Mouse (Mus musculus) MEL (cell line): ENCODE measurements around the gene Tmem33. TPM values are rescaled to one million over a fixed set of nuclear protein-coding genes. Genes with fewer than 3 reads are reported as not detected.

ENCODE experiments used
- DNase-seq: peaks from one replicate; pipeline ENCODE4 v3.0.0; 2011; ENCODE audit warnings: low read depth, low spot score
- H3K27ac ChIP-seq: 2 replicates; pipeline ENCODE4 v1.5.1; 2012; ENCODE audit warnings: low read depth, mild to moderate bottlenecking, control low read depth, low read length, moderate library complexity; ENCODE audit not compliant: control insufficient read depth
- H3K27me3 ChIP-seq, 2 experiments: fragments of 150-350 bp in 1 of 2; sonication (generic) in 1 of 2; 2 replicates each; pipeline ENCODE4 v1.6.1; 2012; ENCODE audit warnings: low read length in 2 of 2, mild to moderate bottlenecking in 2 of 2, improper control_type of control experiment in 1 of 2, moderate library complexity in 1 of 2; ENCODE audit not compliant: insufficient read depth in 2 of 2, control insufficient read depth in 1 of 2
- H3K36me3 ChIP-seq, 2 experiments: 2 replicates each; pipeline ENCODE4 v1.6.1; 2012 to 2014; ENCODE audit warnings: low read length in 2 of 2, improper control_type of control experiment in 1 of 2, inconsistent platforms in 1 of 2, mild to moderate bottlenecking in 1 of 2; ENCODE audit not compliant: insufficient read depth in 2 of 2, control insufficient read depth in 1 of 2
- H3K4me1 ChIP-seq, 2 experiments: fragments of 150-350 bp in 1 of 2; sonication (generic) in 1 of 2; 2 replicates each; pipeline ENCODE4 v1.6.1; 2012; ENCODE audit warnings: low read length in 2 of 2, improper control_type of control experiment in 1 of 2, mild to moderate bottlenecking in 1 of 2; ENCODE audit not compliant: insufficient read depth in 2 of 2, control insufficient read depth in 1 of 2
- H3K4me3 ChIP-seq, 2 experiments: fragments of 150-350 bp in 1 of 2; sonication (generic) in 1 of 2; 2 replicates each; pipeline ENCODE4 v1.5.1; 2012; ENCODE audit warnings: low read depth in 2 of 2, low read length in 2 of 2, mild to moderate bottlenecking in 2 of 2, moderate library complexity in 2 of 2, control low read depth in 1 of 2, improper control_type of control experiment in 1 of 2; ENCODE audit not compliant: control insufficient read depth in 1 of 2, insufficient read depth in 1 of 2
- H3K79me2 ChIP-seq: 2 replicates; pipeline ENCODE4 v1.6.1; 2012; ENCODE audit warnings: mild to moderate bottlenecking, low read length, moderate library complexity; ENCODE audit not compliant: control insufficient read depth, poor library complexity, insufficient read depth
- H3K9ac ChIP-seq: 2 replicates; pipeline ENCODE4 v1.6.1; 2012; ENCODE audit warnings: low read depth, mild to moderate bottlenecking, control low read depth, low read length, moderate library complexity; ENCODE audit not compliant: control insufficient read depth, poor library complexity, severe bottlenecking
- H3K9me3 ChIP-seq: fragments of 150-350 bp; sonication (generic); replicated peaks from 2 replicates; pipeline ENCODE4 v1.6.1; 2012; ENCODE audit warnings: mild to moderate bottlenecking, low read length, improper control_type of control experiment, moderate library complexity; ENCODE audit not compliant: insufficient read depth
- BHLHE40 ChIP-seq: IDR thresholded peaks from 2 replicates; pipeline ENCODE4 v1.6.1; 2012; ENCODE audit warnings: low read depth, mild to moderate bottlenecking, inconsistent platforms, low read length, improper control_type of control experiment, borderline replicate concordance
- CHD2 ChIP-seq: IDR thresholded peaks from 2 replicates; pipeline ENCODE4 v1.6.1; 2011; ENCODE audit warnings: low read length, improper control_type of control experiment
- CTCF ChIP-seq, 3 experiments: IDR thresholded peaks in 2 of 3; conservative IDR thresholded peaks in 1 of 3; 2 replicates each; pipeline ENCODE4 v1.5.1; 2011 to 2012; ENCODE audit warnings: low read length in 3 of 3, low read depth in 2 of 3, mild to moderate bottlenecking in 2 of 3, improper control_type of control experiment in 1 of 3, inconsistent platforms in 1 of 3, mixed read lengths in 1 of 3, moderate library complexity in 1 of 3; ENCODE audit not compliant: control insufficient read depth in 1 of 3, insufficient read depth in 1 of 3, poor library complexity in 1 of 3, severe bottlenecking in 1 of 3
- ELF1 ChIP-seq: IDR thresholded peaks from 2 replicates; pipeline ENCODE4 v1.6.1; 2014; ENCODE audit warnings: low read depth, mild to moderate bottlenecking, inconsistent platforms, low read length, improper control_type of control experiment, moderate library complexity
- JUND ChIP-seq: IDR thresholded peaks from 2 replicates; pipeline ENCODE4 v1.6.1; 2011; ENCODE audit warnings: low read depth, mild to moderate bottlenecking, improper control_type of control experiment, low read length
- KAT2A ChIP-seq: conservative IDR thresholded peaks from 2 replicates; pipeline ENCODE4 v1.6.1; 2012; ENCODE audit warnings: low read depth, low read length, improper control_type of control experiment, inconsistent platforms
- MAFK ChIP-seq: IDR thresholded peaks from 2 replicates; pipeline ENCODE4 v1.6.1; 2011; ENCODE audit warnings: low read depth, mild to moderate bottlenecking, low read length, improper control_type of control experiment, borderline replicate concordance
- MAX ChIP-seq: IDR thresholded peaks from 2 replicates; pipeline ENCODE4 v1.6.1; 2011; ENCODE audit warnings: low read length, improper control_type of control experiment
- MXI1 ChIP-seq: IDR thresholded peaks from 2 replicates; pipeline ENCODE4 v1.6.1; 2011; ENCODE audit warnings: mild to moderate bottlenecking, low read depth, low read length, improper control_type of control experiment
- MYC ChIP-seq: IDR thresholded peaks from 2 replicates; pipeline ENCODE4 v1.6.1; 2011; ENCODE audit warnings: low read depth, mild to moderate bottlenecking, low read length, improper control_type of control experiment, moderate library complexity
- NRF1 ChIP-seq: IDR thresholded peaks from 2 replicates; pipeline ENCODE4 v1.6.1; 2014; ENCODE audit warnings: low read depth, mild to moderate bottlenecking, inconsistent platforms, low read length, improper control_type of control experiment, moderate library complexity; ENCODE audit not compliant: poor library complexity, insufficient read depth, severe bottlenecking
- POLR2A ChIP-seq, 2 experiments: IDR thresholded peaks; 2 replicates each; pipeline ENCODE4 v1.6.1; 2011 to 2012; ENCODE audit warnings: low read length in 2 of 2, mild to moderate bottlenecking in 2 of 2, control low read depth in 1 of 2, improper control_type of control experiment in 1 of 2, low read depth in 1 of 2, moderate library complexity in 1 of 2; ENCODE audit not compliant: control insufficient read depth in 1 of 2, insufficient read depth in 1 of 2, poor library complexity in 1 of 2
- POLR2AphosphoS2 ChIP-seq: IDR thresholded peaks from 2 replicates; pipeline ENCODE4 v1.6.1; 2011; ENCODE audit warnings: low read length, improper control_type of control experiment
- RAD21 ChIP-seq: IDR thresholded peaks from 2 replicates; pipeline ENCODE4 v1.6.1; 2011; ENCODE audit warnings: mild to moderate bottlenecking, low read depth, low read length, improper control_type of control experiment
- SIN3A ChIP-seq: IDR thresholded peaks from 2 replicates; pipeline ENCODE4 v1.6.1; 2012; ENCODE audit warnings: low read length, improper control_type of control experiment, inconsistent platforms
- TBP ChIP-seq: IDR thresholded peaks from 2 replicates; pipeline ENCODE4 v1.8.0; 2011; ENCODE audit warnings: low read depth, low read length, improper control_type of control experiment
- UBTF ChIP-seq: IDR thresholded peaks from 2 replicates; pipeline ENCODE4 v1.6.1; 2012; ENCODE audit warnings: low read depth, mild to moderate bottlenecking, inconsistent platforms, low read length, improper control_type of control experiment, moderate library complexity, borderline replicate concordance; ENCODE audit not compliant: insufficient read depth
- ZC3H11A ChIP-seq: IDR thresholded peaks from 2 replicates; pipeline ENCODE4 v1.6.1; 2012; ENCODE audit warnings: low read depth, mild to moderate bottlenecking, inconsistent platforms, low read length, improper control_type of control experiment
- ZMIZ1 ChIP-seq: IDR thresholded peaks from 2 replicates; pipeline ENCODE4 v1.6.1; 2012; ENCODE audit warnings: low read depth, mild to moderate bottlenecking, inconsistent platforms, low read length, improper control_type of control experiment, moderate library complexity
- ZNF384 ChIP-seq: IDR thresholded peaks from 2 replicates; pipeline ENCODE4 v1.6.1; 2012; ENCODE audit warnings: low read depth, mild to moderate bottlenecking, inconsistent platforms, low read length, improper control_type of control experiment
- polyA plus RNA-seq, 2 experiments: library from polyadenylated mRNA; stranded (reverse) in 1 of 2; unstranded in 1 of 2; fragments of >175 nt in 1 of 2; fragments of >200 nt in 1 of 2; gene quantifications; 2 replicates each; pipeline versions ENCODE4 v1.2.1 to v1.2.4; 2012; ENCODE audit warnings: low replicate concordance in 2 of 2, low read depth in 1 of 2; ENCODE audit not compliant: insufficient read length in 2 of 2, insufficient read depth in 1 of 2, missing spikeins in 1 of 2
- total RNA-seq: library from RNA; depleted of rRNA; stranded (reverse); fragments of 300-350 nt; gene quantifications from 2 replicates; pipeline ENCODE4 v1.2.3, GENCODE M21; 2012

The Tmem33 gene
- total and polyA plus RNA-seq, 3 experiments = 79.3 to 312 (median 89.8) TPM

DNA sequence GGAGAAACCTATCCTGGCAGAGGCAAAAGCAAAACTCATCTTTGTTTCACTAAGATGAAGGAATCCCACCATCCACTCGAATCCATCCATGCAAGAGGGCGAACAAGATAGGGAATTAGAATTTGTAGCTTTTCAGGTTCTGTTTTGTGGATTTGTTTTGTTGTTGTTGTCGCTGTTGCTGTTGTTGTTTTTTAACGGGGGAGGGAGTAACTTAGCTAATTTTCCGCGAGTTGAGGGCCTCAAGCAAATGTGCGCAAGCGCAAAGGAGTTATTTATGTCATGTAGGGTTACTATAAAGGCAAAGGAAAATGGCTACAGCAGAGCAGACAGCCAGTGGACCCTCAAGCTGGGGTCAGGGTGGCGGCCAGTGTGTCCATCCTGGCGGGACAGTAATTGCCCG, 33.1 kb upstream of the Tmem33 start:
- Histone ChIP-seq H3K79me2 (no peaks in the 10 kb centered on the region), H3K9ac (no peak overlapping the region), H3K27ac (no peak overlapping the region), H3K27me3 (no peaks in the 10 kb centered on the region), H3K36me3 (no peaks in the 10 kb centered on the region), H3K4me1 (no peaks in the 10 kb centered on the region), H3K4me3 (no peak overlapping the region), H3K9me3 (no peaks in the 10 kb centered on the region)
- DNase-seq = no peak
- no peak for TF ChIP-seq TBP
- TF ChIP-seq MXI1 = no peak
- no peak for TF ChIP-seq RAD21
- TF ChIP-seq POLR2A (IDR thresholded peaks at IDR 0.05; ENCODE audit: control insufficient read depth in 1 of 2, insufficient read depth in 1 of 2, low read depth in 1 of 2, low read length in 2 of 2, poor library complexity in 1 of 2) = no peak
- no peak for TF ChIP-seq ELF1
- no peak for TF ChIP-seq NRF1
- TF ChIP-seq ZMIZ1 = no peak

DNA sequence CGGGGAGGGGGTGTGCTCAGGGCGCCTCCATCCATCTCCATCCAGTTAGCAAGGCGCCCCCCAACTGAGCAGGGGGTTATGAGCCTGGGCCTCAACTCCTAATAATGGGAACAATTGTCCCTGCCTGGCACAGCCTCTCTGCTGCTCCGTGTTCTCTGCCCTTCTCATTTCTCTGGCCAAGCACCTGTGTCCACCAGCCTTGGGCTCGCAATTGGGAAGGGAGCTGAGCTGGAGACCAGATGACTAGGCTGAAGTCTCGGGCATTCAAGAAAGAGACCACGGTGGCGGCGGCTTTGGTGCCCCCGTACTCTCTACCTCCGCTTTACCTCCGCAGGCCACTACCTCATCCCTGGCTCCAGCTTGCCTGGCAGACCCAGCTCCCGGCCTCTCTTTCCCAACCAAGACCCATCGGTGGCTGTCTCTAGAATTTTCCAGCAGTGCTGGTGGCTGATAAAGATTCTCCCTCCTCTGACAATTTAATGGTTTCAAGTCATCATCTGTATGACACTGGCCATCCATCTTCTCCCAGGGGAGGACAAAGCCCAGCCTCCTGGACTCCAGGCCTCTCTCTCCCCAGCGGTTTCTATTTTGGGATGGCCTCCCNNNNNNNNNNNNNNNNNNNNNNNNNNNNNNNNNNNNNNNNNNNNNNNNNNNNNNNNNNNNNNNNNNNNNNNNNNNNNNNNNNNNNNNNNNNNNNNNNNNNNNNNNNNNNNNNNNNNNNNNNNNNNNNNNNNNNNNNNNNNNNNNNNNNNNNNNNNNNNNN, 32.5 kb upstream of the Tmem33 start:
- no peak overlapping the region for H3K27ac ChIP-seq
- no peak for DNase-seq
- no peak for TF ChIP-seq SIN3A
- no peak for TF ChIP-seq KAT2A
- TF ChIP-seq UBTF = no peak
- TF ChIP-seq MAFK = no peak
- TF ChIP-seq MYC = no peak
- no peak for TF ChIP-seq ZC3H11A
- TF ChIP-seq POLR2A (IDR thresholded peaks at IDR 0.05; ENCODE audit: control insufficient read depth in 1 of 2, insufficient read depth in 1 of 2, low read depth in 1 of 2, low read length in 2 of 2, poor library complexity in 1 of 2) = no peak
- no peak for TF ChIP-seq JUND
- TF ChIP-seq MXI1 = no peak
- no peak for TF ChIP-seq CHD2
- TF ChIP-seq POLR2AphosphoS2 = no peak
- no peak for TF ChIP-seq BHLHE40
- TF ChIP-seq MAX = no peak
- TF ChIP-seq ZNF384 = no peak
- no peak for TF ChIP-seq CTCF (IDR thresholded peaks at IDR 0.05 in 2 of 3, conservative IDR thresholded peaks at IDR 0.05 in 1 of 3; ENCODE audit: control insufficient read depth in 1 of 3, insufficient read depth in 1 of 3, low read depth in 2 of 3, low read length in 3 of 3, poor library complexity in 1 of 3, severe bottlenecking in 1 of 3)
- TF ChIP-seq RAD21 = no peak
- TF ChIP-seq, all 39 proteins: peak for 0
- no peak overlapping the region for H3K9ac ChIP-seq
- H3K4me1 ChIP-seq = no peaks in the 10 kb centered on the region
- no peaks in the 10 kb centered on the region for H3K79me2 ChIP-seq
- no peaks in the 10 kb centered on the region for H3K36me3 ChIP-seq
- H3K9me3 ChIP-seq = no peaks in the 10 kb centered on the region
- no peaks in the 10 kb centered on the region for H3K27me3 ChIP-seq
- no peak overlapping the region for H3K4me3 ChIP-seq
